Mouse (Mus musculus) fibroblast of lung, adult 2 months (primary cell): Measurements from ENCODE around the gene Dpf3.
A peak's percentile ranks its signal among the peaks of the same experiment; 100 is the strongest.

Experiments used
- DNase-seq: peaks from one replicate; pipeline ENCODE4 v3.0.0-alpha.2; 2011; ENCODE audit warnings: low read depth

The Dpf3 gene

GRCm38 (mm10) chr12:83487476-83487991 lies at the start of gene Dpf3:
Gene Dpf3 (minus strand): TSS chr12:83487716.
- peak; percentile 80 for DNase-seq

GRCm38 (mm10) chr12:83536039-83536438 lies 48.5 kb upstream of the Dpf3 start:
- DNase-seq: no peak

GRCm38 (mm10) chr12:83535428-83535827 lies 47.9 kb upstream of the Dpf3 start:
- DNase-seq: no peak

GRCm38 (mm10) chr12:83534190-83534589 lies 46.7 kb upstream of the Dpf3 start:
- DNase-seq: no peak

- DNase-seq: no peak
Measured at GRCm38 (mm10) chr12:83532966-83533365, 45.5 kb upstream of the Dpf3 start.

GRCm38 (mm10) chr12:83531992-83532391 lies 44.5 kb upstream of the Dpf3 start:
- DNase-seq: no peak

GRCm38 (mm10) chr12:83528665-83529064 lies 41.1 kb upstream of the Dpf3 start:
- DNase-seq: no peak

GRCm38 (mm10) chr12:83527816-83528215 lies 40.3 kb upstream of the Dpf3 start:
- DNase-seq: no peak

GRCm38 (mm10) chr12:83525822-83526544 lies 38.5 kb upstream of the Dpf3 start:
- no peak for DNase-seq

GRCm38 (mm10) chr12:83524329-83524728 lies 36.8 kb upstream of the Dpf3 start:
- DNase-seq: no peak

GRCm38 (mm10) chr12:83523892-83524291 lies 36.4 kb upstream of the Dpf3 start:
- no peak for DNase-seq

GRCm38 (mm10) chr12:83523056-83523455 lies 35.5 kb upstream of the Dpf3 start:
- DNase-seq: no peak

- no peak for DNase-seq
Measured at GRCm38 (mm10) chr12:83521083-83521482, 33.6 kb upstream of the Dpf3 start.

GRCm38 (mm10) chr12:83520311-83520890 lies 32.9 kb upstream of the Dpf3 start, which contains the start of gene Dcaf4:
Gene Dcaf4 (plus strand): TSS chr12:83520466.
- DNase-seq: peak; percentile 86

GRCm38 (mm10) chr12:83517580-83517979 lies 30.1 kb upstream of the Dpf3 start:
- DNase-seq: no peak

GRCm38 (mm10) chr12:83514216-83514615 lies 26.7 kb upstream of the Dpf3 start:
- no peak for DNase-seq

GRCm38 (mm10) chr12:83513185-83513584 lies 25.7 kb upstream of the Dpf3 start:
- DNase-seq: no peak

GRCm38 (mm10) chr12:83512783-83513182 lies 25.3 kb upstream of the Dpf3 start:
- DNase-seq: no peak

- DNase-seq: no peak
Measured at GRCm38 (mm10) chr12:83510586-83510985, 23.1 kb upstream of the Dpf3 start.

- no peak for DNase-seq
Measured at GRCm38 (mm10) chr12:83506543-83506942, 19.0 kb upstream of the Dpf3 start.

GRCm38 (mm10) chr12:83502190-83502589 lies 14.7 kb upstream of the Dpf3 start:
- DNase-seq: no peak

GRCm38 (mm10) chr12:83499256-83499655 lies 11.7 kb upstream of the Dpf3 start:
- DNase-seq: no peak

GRCm38 (mm10) chr12:83497959-83498358 lies 10.4 kb upstream of the Dpf3 start:
- no peak for DNase-seq

GRCm38 (mm10) chr12:83496736-83497135 lies 9.2 kb upstream of the Dpf3 start:
- DNase-seq: no peak
